Mouse (Mus musculus) heart, adult 2 months (tissue): ENCODE measurements around the gene Zg16.

ENCODE experiments used
- CTCF ChIP-seq: fragments of 200-600 bp; IDR thresholded peaks from 2 replicates; pipeline ENCODE4 v1.8.1; 2022; ENCODE audit warnings: antibody characterized with exemption, mild to moderate bottlenecking, moderate library complexity
- POLR2A ChIP-seq: fragments of 200-500 bp; IDR thresholded peaks from 2 replicates; pipeline ENCODE4 v1.6.1; 2011; ENCODE audit warnings: mild to moderate bottlenecking, low read depth, low read length, control low read depth; ENCODE audit not compliant: insufficient read depth

GRCm38 (mm10) chr7:127098521-127098920 is 11.4 kb upstream of the Zg16 start:
- TF ChIP-seq CTCF (no peak), POLR2A (no peak)
